Mouse (Mus musculus): ENCODE measurements around the gene Megf9. TPM values are rescaled to one million over a fixed set of nuclear protein-coding genes. Genes with fewer than 3 reads are reported as not detected.

Gene Megf9
- total RNA-seq, 2 experiments from 2014 or later = 104 to 113 TPM

DNA sequence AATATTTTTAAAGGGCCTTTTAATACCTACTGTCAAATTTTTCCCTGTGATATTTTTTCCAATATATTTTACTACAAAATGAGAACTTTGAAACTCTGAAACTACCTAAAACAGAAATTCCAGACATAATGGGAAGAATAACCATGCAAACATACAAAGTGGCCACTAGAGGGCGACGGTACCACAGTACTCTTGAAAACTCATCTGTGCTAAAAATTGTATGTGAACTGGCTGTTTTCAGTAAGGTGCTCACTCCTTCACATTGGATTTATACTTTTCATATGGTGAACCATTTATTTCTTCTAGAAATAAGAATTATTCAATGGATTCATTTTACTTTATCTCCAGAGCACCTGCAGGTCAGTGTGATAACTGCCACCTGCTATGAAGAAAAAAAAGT lies 83.0 kb downstream of the Megf9 start:
- peak; percentile 50 for DNase-seq (ENCODE audit: low spot score in 2 of 2)

DNA sequence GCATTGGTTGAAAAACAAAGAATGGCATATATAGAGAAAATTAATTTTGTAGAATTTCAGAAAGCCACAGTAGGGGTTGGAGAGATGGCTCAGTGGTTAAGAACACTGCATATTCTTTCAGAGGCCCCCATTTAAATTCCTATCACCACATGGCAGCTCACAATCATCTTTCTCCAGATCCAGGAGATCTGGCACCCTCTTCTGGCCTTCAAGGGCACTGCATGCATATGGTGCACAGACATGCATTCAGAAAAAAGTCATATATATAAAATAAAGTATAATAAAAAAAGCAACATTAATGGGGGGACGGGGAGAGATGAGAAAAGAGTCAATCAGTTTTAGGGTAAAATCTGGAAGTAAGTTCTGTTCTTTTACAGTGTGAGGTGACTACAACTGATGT lies 85.1 kb downstream of the Megf9 start:
- DNase-seq (ENCODE audit: low spot score in 2 of 2) = no peak

GRCm38 (mm10) chr4:70446774-70447173 lies 88.0 kb downstream of the Megf9 start:
- DNase-seq (ENCODE audit: low spot score in 2 of 2) = no peak

GRCm38 (mm10) chr4:70420202-70420601 lies 114.6 kb downstream of the Megf9 start:
- DNase-seq (ENCODE audit: low spot score in 2 of 2) = no peak

DNA sequence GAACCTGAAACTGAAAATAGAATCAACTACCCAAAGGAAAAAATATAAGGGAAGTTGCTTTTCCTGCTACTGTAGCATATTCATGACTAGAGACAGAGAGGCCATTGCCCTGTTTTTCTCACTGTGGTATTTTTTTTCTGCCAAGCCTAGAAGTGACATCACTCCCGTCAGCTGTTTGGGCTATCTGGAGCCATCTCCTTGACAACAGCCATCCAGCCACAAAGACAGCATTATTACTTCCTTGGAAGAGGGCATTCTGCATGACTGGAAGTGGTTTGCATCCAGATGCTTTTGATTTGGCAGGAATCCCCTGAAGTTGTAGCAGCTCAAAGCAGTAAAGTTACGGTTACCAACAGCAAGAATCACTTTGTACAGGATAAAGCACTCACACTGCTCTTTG lies 122.7 kb downstream of the Megf9 start:
- DNase-seq (ENCODE audit: low spot score in 2 of 2) = peak in 1 of 2 experiments; percentile 9

DNA sequence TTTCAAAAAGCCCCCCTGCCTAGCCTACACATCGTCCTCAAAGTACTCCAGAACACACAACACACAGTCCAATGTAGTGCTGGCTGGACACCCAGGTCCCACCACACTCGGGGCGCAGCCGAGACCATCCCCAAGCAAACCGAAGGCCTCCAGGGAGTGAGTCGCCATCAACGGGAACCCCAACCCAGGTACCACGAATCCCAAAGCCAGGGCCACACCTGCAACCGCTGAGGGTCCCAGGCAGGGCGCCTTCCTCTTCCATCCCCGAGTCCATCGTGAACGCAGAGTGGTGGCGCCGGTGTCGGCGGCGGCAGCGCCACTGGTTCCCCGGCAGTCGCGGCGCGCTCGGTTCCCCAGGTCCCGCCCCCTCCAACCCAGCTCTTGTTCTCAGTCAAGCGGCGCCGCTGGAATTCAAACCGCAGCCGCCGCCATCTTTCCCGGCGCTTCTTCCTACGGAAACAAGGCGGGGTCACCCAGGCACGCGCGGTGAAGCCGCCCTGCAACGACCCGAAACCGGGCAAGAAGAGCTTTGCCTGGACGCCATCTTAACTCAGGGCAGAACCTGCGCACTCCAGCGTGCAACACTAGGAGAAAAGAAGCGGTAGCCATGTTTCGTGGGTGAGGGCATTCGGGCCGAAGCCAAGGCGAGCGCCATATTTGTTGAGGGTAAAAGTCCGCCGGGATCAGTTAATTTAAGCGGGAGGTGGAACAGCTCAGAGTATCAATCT lies 124.6 kb downstream of the Megf9 start, which contains the start of gene Cdk5rap2:
Gene Cdk5rap2, minus strand, starts transcription at position 450 of the 728 bp plus-strand sequence.
- peak; percentile 94 to 97 for DNase-seq (ENCODE audit: low spot score in 2 of 2)

- DNase-seq (ENCODE audit: low spot score in 2 of 2) = no peak
Measured at GRCm38 (mm10) chr4:70409456-70409855, 125.3 kb downstream of the Megf9 start.

DNA sequence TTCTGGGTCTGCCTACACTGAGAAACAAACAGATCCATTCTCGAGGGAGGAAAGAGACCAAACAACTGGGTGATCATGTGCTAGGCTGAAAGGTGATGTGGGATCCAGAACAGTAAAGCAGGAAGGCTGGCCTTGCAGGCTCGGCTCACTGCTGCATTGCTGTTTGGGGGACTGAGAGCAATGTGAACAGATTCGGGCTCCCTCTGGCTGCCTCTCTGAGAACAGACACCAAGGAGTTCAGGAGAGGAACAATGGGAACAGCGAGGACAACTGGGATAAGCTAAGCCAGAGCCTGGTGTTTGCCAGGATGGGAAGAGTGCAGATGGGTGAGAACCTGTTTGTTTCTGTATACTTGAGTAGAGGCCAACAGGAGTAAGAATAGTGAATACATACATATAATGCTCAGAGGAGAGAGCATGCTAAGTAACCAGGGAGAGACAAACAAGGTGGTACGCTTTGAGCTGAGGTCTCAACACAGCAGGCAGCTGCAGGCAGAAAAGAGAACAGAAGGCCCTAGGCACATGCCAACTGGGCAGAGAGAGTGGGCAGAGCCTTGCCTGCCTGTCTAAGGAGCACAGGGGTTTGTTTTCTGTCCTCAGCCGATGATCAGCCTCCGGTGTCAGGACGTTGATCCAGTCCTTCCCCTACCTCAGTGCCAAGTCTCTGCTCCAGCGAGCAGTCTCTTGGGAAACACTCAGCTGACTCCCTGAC lies 132.5 kb downstream of the Megf9 start:
- peak; percentile 68 to 80 for DNase-seq (ENCODE audit: low spot score in 2 of 2)

GRCm38 (mm10) chr4:70399476-70399875 lies 135.3 kb downstream of the Megf9 start:
- no peak for DNase-seq (ENCODE audit: low spot score in 2 of 2)

- DNase-seq (ENCODE audit: low spot score in 2 of 2) = no peak
Measured at GRCm38 (mm10) chr4:70399074-70399473, 135.7 kb downstream of the Megf9 start.

GRCm38 (mm10) chr4:70398088-70398487 lies 136.7 kb downstream of the Megf9 start:
- DNase-seq (ENCODE audit: low spot score in 2 of 2) = no peak

- DNase-seq (ENCODE audit: low spot score in 2 of 2) = no peak
Measured at GRCm38 (mm10) chr4:70396701-70397100, 138.1 kb downstream of the Megf9 start.

DNA sequence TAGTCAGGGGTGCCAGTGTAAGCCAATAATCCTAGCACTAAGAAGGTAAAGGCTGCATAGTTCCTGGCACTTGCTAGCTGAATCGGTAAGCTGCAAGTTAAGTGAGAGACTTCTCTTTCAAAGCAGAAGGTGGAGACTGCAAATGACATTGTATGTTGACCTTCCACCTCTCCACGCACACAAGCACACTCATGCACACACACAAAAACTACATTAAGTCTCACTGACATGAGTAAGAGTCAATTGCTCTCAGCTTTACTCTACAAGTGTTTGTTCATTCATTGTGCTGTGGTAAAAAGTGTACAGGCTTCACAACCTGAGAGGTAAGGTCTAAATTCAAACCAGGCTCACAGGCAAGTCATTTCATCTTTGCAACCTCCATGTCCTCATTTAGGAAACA lies 140.1 kb downstream of the Megf9 start:
- no peak for DNase-seq (ENCODE audit: low spot score in 2 of 2)

DNA sequence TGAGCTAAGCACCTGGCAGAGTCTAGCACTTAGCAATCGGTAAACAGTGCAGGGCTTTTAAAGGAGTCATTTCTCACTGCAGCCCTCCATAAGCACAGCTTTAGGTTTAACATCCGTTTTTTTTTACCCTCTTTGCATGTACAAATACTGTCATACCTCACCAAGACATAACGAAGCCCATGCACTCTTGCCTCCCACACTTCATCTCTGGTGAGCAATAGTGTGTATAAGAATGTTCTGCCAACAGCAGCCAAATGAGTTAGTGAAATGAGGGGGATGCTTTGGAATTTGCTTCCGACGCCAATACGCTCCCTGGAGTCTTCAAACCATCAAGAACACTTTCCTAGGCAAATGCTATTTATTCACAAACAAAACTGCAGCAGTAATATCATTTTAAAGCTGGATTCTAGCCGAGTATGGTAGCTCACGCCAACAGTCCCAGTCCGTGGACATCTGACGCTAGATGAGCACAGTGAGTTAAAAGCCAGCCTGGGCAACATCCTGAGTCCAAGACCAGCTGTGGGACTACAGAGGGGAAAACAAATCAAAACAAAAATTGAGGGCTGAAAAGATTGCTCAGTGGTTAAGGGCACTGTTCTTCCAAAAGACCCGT lies 142.9 kb downstream of the Megf9 start:
- peak in 1 of 2 experiments; percentile 16 for DNase-seq (ENCODE audit: low spot score in 2 of 2)

GRCm38 (mm10) chr4:70391073-70391472 lies 143.7 kb downstream of the Megf9 start:
- DNase-seq (ENCODE audit: low spot score in 2 of 2) = peak in 1 of 2 experiments; percentile 5

DNA sequence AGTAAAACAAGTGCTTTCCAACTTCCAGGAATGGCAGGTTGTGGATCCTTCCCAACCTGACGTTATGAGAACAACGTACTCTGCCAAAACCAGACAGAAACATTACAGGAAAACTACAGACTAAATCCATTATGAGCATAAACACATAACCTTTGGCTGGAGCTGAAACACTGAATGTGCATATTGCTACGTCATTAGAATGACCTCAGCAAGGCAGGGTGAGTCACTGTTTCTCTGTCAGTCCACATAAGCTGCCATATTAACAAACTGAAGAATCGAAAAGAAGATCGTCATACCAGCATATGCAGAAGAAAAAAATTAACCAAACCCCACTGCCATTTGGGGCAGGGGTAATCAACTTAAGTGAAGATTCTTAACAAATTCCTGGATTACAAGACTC lies 148.6 kb downstream of the Megf9 start:
- DNase-seq (ENCODE audit: low spot score in 2 of 2) = no peak

DNA sequence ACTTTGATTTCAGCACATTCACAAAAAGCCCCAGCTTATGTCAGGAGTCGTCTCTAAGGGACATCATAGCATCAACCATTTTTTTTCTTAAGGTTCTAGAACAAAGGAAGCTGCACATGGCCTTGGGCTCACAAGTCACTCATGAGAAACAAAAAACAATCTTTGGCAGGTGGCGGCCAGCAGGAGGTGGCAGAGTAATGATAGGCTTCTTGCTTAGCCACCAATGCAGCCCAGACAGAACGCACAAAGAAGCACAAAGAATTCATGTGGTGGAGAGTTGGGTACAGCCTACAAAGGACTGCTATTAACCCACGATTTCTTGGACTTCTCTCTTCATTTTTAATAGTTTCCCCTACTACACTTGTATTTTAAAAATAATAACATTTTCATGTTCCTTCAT lies 157.4 kb downstream of the Megf9 start:
- no peak for DNase-seq (ENCODE audit: low spot score in 2 of 2)

Other genes starting within 250 kb of the Megf9 start
- 1 to 10 TPM; 6.3 to 7.1 TPM for gene Cdk5rap2, start 124.6 kb downstream of the Megf9 start, total RNA-seq (2021)